Mouse (Mus musculus) heart, embryonic 11.5 days (tissue): Measurements from ENCODE around the gene Metrn. TPM values are rescaled to one million over a fixed set of nuclear protein-coding genes. Genes with fewer than 3 reads are reported as not detected.

Source experiments
- ATAC-seq: fragments of 200-750 bp; cut with Nextera tagmentation; replicated peaks from 2 replicates; pipeline ENCODE4 v1.8.0; 2017; ENCODE audit warnings: moderate library complexity; ENCODE audit not compliant: insufficient number of reproducible peaks, low FRiP score, low TSS enrichment
- H3K27ac ChIP-seq: fragments of 300-500 bp; sonication (generic); 2 replicates; pipeline ENCODE4 v1.5.1; 2014; ENCODE audit warnings: mild to moderate bottlenecking, low read depth, low read length
- H3K27me3 ChIP-seq: fragments of 300-500 bp; sonication (generic); 2 replicates; pipeline ENCODE4 v1.6.1; 2014; ENCODE audit warnings: mild to moderate bottlenecking, low read length, mixed read lengths; ENCODE audit not compliant: control insufficient read depth, insufficient read depth
- H3K36me3 ChIP-seq: fragments of 300-500 bp; sonication (generic); 2 replicates; pipeline ENCODE4 v1.6.1; 2014; ENCODE audit warnings: mild to moderate bottlenecking, low read length, moderate library complexity, mixed read lengths; ENCODE audit not compliant: control insufficient read depth, insufficient read depth
- H3K4me1 ChIP-seq: fragments of 300-500 bp; sonication (generic); 2 replicates; pipeline ENCODE4 v1.6.1; 2014; ENCODE audit warnings: low read length; ENCODE audit not compliant: control insufficient read depth, insufficient read depth
- H3K4me2 ChIP-seq: fragments of 300-500 bp; sonication (generic); 2 replicates; pipeline ENCODE4 v1.6.1; 2014; ENCODE audit warnings: mild to moderate bottlenecking, moderate library complexity
- H3K4me3 ChIP-seq: fragments of 300-500 bp; sonication (generic); 2 replicates; pipeline ENCODE4 v1.5.1; 2014; ENCODE audit warnings: low read depth, low read length
- H3K9ac ChIP-seq: fragments of 300-500 bp; sonication (generic); 2 replicates; pipeline ENCODE4 v1.6.1; 2014; ENCODE audit warnings: mild to moderate bottlenecking, low read depth, low read length, moderate library complexity
- H3K9me3 ChIP-seq: fragments of 300-500 bp; sonication (generic); replicated peaks from 2 replicates; pipeline ENCODE4 v1.6.1; 2016; ENCODE audit warnings: low read length; ENCODE audit not compliant: control insufficient read depth
- WGBS: fragments of 180-500 bp; shearing (Covaris S2); extraction: QIAGEN DNeasy Blood & Tissue Kit; methylation state at CpG from one replicate; pipeline ENCODE4 v1.1.7; 2014; ENCODE audit not compliant: insufficient replicate concordance; 5-methylcytosine and 5-hydroxymethylcytosine counted together
- polyA plus RNA-seq: library from polyadenylated mRNA; unstranded; fragments of >200 nt; fragmentation: Nextera tagmentation; extraction: Ambion mirVana; gene quantifications from 2 replicates; pipeline ENCODE4 v1.2.1, GENCODE M21; 2014

Gene Metrn
- polyA plus RNA-seq, 1 experiment from 2014 or later, result 6.2 TPM

DNA sequence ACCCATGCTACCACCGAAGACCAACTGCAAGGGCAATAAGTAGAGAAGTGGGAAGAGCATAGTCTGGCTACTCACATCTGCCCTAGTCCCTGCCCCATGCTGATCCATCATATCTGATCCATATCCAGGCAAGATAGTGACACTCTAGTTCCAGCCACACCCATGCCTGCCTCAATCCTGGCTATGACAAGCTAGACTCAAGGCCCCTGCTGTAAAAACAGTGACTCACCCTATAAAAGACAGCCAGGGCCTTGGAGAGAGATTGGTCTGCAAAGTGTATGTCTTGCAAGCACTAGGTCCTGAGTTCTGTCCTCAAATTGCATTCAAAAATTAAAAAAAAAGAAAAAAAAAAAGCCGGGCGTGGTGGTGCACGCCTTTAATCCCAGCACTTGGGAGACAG, 9.6 kb upstream of the Metrn start:
- H3K4me1 ChIP-seq, result peaks cover 13% of the 10 kb centered on the region
- no peak overlapping the region for H3K9ac ChIP-seq
- H3K36me3 ChIP-seq, result no peaks in the 10 kb centered on the region
- H3K4me3 ChIP-seq, result no peak overlapping the region
- H3K9me3 ChIP-seq, result no peaks in the 10 kb centered on the region
- H3K27ac ChIP-seq, result no peak overlapping the region
- no peak for ATAC-seq
- no peak overlapping the region for H3K4me2 ChIP-seq
- 83% methylated on average over 4 of the region's 4 CpGs for WGBS
- H3K27me3 ChIP-seq, result peaks cover 40% of the 10 kb centered on the region

DNA sequence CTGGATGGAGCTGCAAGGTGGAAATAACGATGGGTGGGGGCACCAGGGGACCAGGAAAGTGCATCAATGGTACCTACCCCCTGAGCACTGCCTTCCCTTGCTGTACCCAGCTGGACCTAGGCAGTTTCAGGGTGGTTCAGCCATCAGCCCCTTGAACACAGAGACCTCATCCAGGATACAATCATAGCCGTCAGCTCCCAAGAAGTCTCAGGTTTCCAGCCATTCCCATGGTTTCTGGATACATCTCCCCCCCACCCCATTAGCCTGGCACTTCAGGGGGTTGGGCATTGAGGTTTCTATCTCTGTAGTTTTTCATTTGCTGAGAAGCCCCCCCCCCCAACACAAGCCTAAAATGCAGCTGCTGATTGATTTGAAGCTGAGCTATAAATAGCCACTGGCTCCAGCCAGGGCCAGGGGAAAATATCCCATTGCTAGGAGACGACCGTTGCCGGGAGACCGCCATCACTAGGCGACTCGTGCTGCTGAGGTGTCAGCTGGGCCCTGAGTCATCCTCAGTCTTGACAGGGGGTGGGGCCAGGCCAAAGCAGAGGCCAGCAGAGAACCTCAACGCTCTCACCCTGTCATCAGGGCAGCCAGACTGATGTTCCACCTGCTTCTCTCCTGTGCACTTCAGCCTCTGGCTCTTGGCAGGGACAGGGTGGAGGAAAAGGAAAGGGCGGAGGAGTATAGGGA, 6.0 kb upstream of the Metrn start:
- Histone ChIP-seq H3K9ac (no peak overlapping the region), H3K4me3 (no peak overlapping the region), H3K9me3 (no peaks in the 10 kb centered on the region), H3K36me3 (no peaks in the 10 kb centered on the region), H3K4me2 (peak overlapping the region; percentile 25), H3K27ac (no peak overlapping the region; the same call in 1 of the 2 replicates), H3K4me1 (peaks cover 4% of the 10 kb centered on the region), H3K27me3 (peaks cover 5% of the 10 kb centered on the region)
- 6% methylated on average over 10 of the region's 10 CpGs for WGBS
- peak; percentile 73 for ATAC-seq

DNA sequence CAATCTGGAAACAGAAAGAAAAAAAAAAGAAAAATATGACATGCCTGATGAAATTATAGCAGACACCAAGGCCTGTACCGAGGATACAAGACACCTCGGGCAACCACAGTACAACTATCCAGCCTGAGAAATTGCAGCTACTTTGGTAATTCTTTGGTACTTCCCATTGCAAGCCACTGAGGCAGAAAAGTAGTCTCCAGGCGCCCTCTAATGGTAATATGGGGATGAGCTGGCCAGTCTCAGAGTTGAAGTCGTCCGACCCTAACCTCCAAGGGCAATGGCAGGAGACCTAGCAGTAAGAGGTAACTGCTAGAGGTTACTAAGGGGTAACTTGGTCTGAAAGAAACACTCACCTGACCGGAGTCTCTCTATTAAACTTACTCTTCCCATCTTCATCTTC, 4.1 kb upstream of the Metrn start:
- Histone ChIP-seq H3K27me3 (no peaks in the 10 kb centered on the region; the same call in 1 of the 2 replicates), H3K9ac (no peak overlapping the region), H3K4me3 (no peak overlapping the region), H3K4me2 (no peak overlapping the region), H3K9me3 (no peaks in the 10 kb centered on the region), H3K4me1 (peaks cover 8% of the 10 kb centered on the region), H3K36me3 (no peaks in the 10 kb centered on the region), H3K27ac (no peak overlapping the region)
- no peak for ATAC-seq
- 7% methylated on average over 6 of the region's 6 CpGs for WGBS

DNA sequence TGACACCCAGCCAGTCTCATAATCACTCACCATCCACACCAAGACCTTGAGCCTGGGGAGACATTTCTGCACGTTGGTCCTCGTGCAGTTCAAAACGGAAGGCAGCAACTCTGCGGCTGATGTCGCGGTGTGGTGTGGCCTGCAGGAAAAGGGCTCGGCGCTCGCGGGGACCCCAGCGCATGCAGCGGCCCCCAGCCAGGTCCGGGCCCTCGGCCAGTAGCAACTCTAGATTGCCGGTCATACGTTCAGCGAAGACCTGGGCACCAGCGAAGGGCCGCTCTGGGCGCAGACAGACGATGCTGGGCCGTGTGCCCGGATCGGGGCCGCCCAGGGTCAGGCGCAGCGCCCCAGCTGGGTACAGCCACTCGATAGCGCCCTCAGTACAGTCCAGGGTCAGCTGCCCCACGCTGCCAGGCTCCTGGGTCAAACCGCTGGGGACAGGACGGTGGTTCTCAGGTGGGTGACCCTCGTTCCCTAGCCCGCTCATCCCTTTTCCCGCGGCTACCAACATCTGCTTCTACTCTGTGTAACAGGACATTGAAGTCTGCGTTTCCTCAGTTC, 645 bp downstream of the Metrn start:
- Histone ChIP-seq H3K9me3 (no peaks in the 10 kb centered on the region), H3K4me1 (peaks cover 25% of the 10 kb centered on the region), H3K27ac (no peak overlapping the region), H3K9ac (peak overlapping the region; percentile 68), H3K4me2 (peak overlapping the region; percentile 99), H3K36me3 (no peaks in the 10 kb centered on the region), H3K4me3 (peak overlapping the region; percentile 55), H3K27me3 (no peaks in the 10 kb centered on the region)
- ATAC-seq, result no peak
- WGBS, result 1% methylated on average over 37 of the region's 37 CpGs

DNA sequence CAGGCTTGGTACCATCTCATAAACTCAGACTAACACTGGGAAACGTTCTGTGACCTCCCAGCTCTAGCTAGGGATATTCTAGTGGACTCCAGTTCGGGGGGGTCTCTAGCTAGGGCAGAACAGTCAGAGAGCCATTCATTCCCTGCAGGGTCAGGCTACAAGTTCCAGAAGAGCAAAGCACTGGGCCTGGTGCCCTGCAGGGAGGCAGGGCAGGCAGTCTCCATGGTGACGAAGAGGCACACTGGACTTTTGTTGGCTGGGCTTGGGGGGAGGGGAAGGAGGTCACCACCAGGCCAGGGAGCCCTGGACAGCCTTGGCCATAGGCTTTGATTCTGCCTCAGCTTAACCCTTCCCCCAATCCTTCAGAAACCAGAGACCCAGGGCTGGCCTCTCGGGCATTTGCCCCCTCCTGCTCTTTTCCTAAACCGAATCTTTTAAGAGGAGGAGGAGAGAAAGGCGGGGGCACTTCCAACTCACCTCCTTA, 1.3 kb downstream of the Metrn start, which contains the start of gene AC134908.4:
Gene AC134908.4, minus strand, starts transcription at position 51 of the 484 bp plus-strand sequence.
- 12% methylated on average over 6 of the region's 6 CpGs for WGBS
- Histone ChIP-seq H3K27ac (no peak within 1 kb of the TSS), H3K27me3 (no peaks in the 10 kb centered on the region), H3K4me1 (peaks cover 32% of the 10 kb centered on the region), H3K4me3 (peak within 1 kb of the TSS; percentile 55), H3K9ac (peak within 1 kb of the TSS; percentile 68), H3K4me2 (peak within 1 kb of the TSS; percentile 99), H3K9me3 (no peaks in the 10 kb centered on the region), H3K36me3 (no peaks in the 10 kb centered on the region)
- no peak for ATAC-seq

DNA sequence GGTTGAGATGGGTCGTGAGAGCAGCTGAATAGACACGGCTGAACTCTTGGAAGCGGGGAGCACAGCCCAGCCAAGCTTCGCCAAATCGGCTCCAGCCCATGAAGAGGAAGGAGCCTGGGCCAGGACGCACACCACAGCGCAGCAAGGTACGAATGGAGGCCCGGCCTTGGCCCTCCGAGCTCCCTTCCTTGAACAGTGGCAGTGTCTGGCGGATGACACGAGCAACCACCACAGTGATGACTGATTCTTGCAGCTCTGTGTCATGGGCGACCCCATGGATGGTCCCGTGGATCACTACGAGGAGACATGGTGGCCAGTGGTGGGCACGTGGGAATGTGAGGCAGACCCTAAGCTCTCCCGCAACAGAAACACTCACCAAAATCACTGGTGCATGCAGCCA, 1.9 kb downstream of the Metrn start:
- Histone ChIP-seq H3K4me1 (peaks cover 34% of the 10 kb centered on the region), H3K36me3 (no peaks in the 10 kb centered on the region), H3K4me2 (peak overlapping the region; percentile 99), H3K27me3 (no peaks in the 10 kb centered on the region), H3K9me3 (no peaks in the 10 kb centered on the region), H3K27ac (no peak overlapping the region), H3K9ac (no peak overlapping the region), H3K4me3 (peak overlapping the region; percentile 55)
- 82% methylated on average over 17 of the region's 17 CpGs for WGBS
- no peak for ATAC-seq

DNA sequence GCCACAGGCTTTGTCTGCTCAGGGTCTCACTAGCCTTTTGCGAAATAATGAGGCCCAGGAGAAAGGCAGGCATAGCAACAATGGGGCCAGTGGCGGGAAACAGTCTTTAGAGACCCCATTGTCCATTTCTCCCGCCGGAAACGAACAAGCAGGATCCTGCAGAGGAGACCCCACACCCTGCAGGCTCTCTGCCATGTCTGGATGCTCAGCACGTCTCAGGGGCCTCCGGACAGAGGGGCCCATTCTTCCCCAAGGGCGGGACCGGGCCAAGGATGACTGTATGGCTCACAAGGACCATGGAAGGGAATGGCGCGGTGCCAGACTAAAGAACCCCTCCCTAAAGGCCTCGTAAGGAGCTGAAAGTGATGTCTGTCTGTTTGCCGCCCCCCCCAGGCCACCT, 2.7 kb downstream of the Metrn start:
- H3K4me1 ChIP-seq, result peaks cover 34% of the 10 kb centered on the region
- ATAC-seq, result no peak
- no peak overlapping the region for H3K9ac ChIP-seq
- H3K4me3 ChIP-seq, result no peak overlapping the region
- peaks cover 6% of the 10 kb centered on the region; the same call in 1 of the 2 replicates for H3K36me3 ChIP-seq
- WGBS, result 75% methylated on average over 13 of the region's 13 CpGs
- H3K4me2 ChIP-seq, result no peak overlapping the region
- no peaks in the 10 kb centered on the region for H3K27me3 ChIP-seq
- H3K9me3 ChIP-seq, result no peaks in the 10 kb centered on the region
- H3K27ac ChIP-seq, result no peak overlapping the region

DNA sequence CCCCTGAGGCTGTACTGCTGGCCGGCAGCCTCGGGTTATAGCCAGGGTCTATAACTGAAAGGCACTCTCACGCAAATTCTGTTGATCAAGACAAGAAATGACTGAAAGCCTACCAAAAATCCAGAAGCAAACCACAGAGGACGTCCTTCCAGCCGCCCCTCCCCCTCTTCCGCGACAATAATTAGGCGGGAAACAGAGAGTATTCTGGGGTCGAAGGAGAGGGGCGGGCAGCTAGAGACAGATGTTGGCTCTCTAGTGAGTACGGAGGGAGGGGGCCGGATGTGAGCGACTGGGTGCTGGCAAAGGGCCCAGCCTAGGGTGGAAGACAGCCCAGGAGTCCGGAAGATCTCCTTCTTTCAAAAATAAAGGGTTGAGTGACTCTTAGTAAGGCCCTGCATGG, 4.3 kb downstream of the Metrn start, which contains the start of gene Fam173a:
Gene Fam173a, minus strand, starts transcription at position 287 of the 400 bp plus-strand sequence.
- peak within 1 kb of the TSS; percentile 80 for H3K4me2 ChIP-seq
- 1% methylated on average over 14 of the region's 14 CpGs for WGBS
- H3K36me3 ChIP-seq, result peaks cover 9% of the 10 kb centered on the region
- peak within 1 kb of the TSS; percentile 71 for H3K4me3 ChIP-seq
- no peaks in the 10 kb centered on the region for H3K9me3 ChIP-seq
- H3K27ac ChIP-seq, result peak within 1 kb of the TSS; percentile 90
- peak within 1 kb of the TSS; percentile 80 for H3K9ac ChIP-seq
- peaks cover 34% of the 10 kb centered on the region for H3K4me1 ChIP-seq
- ATAC-seq, result peak; percentile 67
- no peaks in the 10 kb centered on the region for H3K27me3 ChIP-seq
